Mouse (Mus musculus) heart, embryonic 11.5 days (tissue): ENCODE measurements at regions not wholly inside any gene's neighbourhood (a gene's known extent, or its start where the extent isn't known, plus 50 kb on each side); places are given as distances from the start of the nearest gene placed in this dataset.

Experiments used
- ATAC-seq: fragments of 200-750 bp; cut with Nextera tagmentation; replicated peaks from 2 replicates; pipeline ENCODE4 v1.8.0; 2017; ENCODE audit warnings: moderate library complexity; ENCODE audit not compliant: insufficient number of reproducible peaks, low FRiP score, low TSS enrichment
- H3K27ac ChIP-seq: fragments of 300-500 bp; sonication (generic); 2 replicates; pipeline ENCODE4 v1.5.1; 2014; ENCODE audit warnings: mild to moderate bottlenecking, low read depth, low read length
- H3K27me3 ChIP-seq: fragments of 300-500 bp; sonication (generic); 2 replicates; pipeline ENCODE4 v1.6.1; 2014; ENCODE audit warnings: mild to moderate bottlenecking, low read length, mixed read lengths; ENCODE audit not compliant: control insufficient read depth, insufficient read depth
- H3K36me3 ChIP-seq: fragments of 300-500 bp; sonication (generic); 2 replicates; pipeline ENCODE4 v1.6.1; 2014; ENCODE audit warnings: mild to moderate bottlenecking, low read length, moderate library complexity, mixed read lengths; ENCODE audit not compliant: control insufficient read depth, insufficient read depth
- H3K4me1 ChIP-seq: fragments of 300-500 bp; sonication (generic); 2 replicates; pipeline ENCODE4 v1.6.1; 2014; ENCODE audit warnings: low read length; ENCODE audit not compliant: control insufficient read depth, insufficient read depth
- H3K4me2 ChIP-seq: fragments of 300-500 bp; sonication (generic); 2 replicates; pipeline ENCODE4 v1.6.1; 2014; ENCODE audit warnings: mild to moderate bottlenecking, moderate library complexity
- H3K4me3 ChIP-seq: fragments of 300-500 bp; sonication (generic); 2 replicates; pipeline ENCODE4 v1.5.1; 2014; ENCODE audit warnings: low read depth, low read length
- H3K9ac ChIP-seq: fragments of 300-500 bp; sonication (generic); 2 replicates; pipeline ENCODE4 v1.6.1; 2014; ENCODE audit warnings: mild to moderate bottlenecking, low read depth, low read length, moderate library complexity
- H3K9me3 ChIP-seq: fragments of 300-500 bp; sonication (generic); replicated peaks from 2 replicates; pipeline ENCODE4 v1.6.1; 2016; ENCODE audit warnings: low read length; ENCODE audit not compliant: control insufficient read depth
- WGBS: fragments of 180-500 bp; shearing (Covaris S2); extraction: QIAGEN DNeasy Blood & Tissue Kit; methylation state at CpG from one replicate; pipeline ENCODE4 v1.1.7; 2014; ENCODE audit not compliant: insufficient replicate concordance; 5-methylcytosine and 5-hydroxymethylcytosine counted together

DNA sequence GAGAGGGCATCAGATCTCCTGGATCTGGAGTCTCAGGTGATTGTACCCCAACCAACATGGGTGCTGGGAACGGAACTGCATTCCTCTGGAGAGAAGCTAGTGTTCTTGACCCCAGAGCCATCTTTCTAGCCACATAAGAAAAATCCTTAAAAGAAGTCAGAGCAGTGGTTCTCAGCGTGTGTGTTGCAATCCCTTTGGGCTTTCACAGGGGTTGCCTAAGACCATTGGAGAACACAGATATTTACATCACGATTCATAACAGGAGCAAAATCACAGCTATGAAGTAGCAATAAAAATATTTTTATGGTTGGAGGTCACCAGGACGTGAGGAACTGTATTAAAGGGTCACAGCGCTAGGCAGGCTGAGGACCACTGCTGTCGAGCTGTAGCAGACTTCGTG, 60.7 kb upstream of the Vangl1 start:
- H3K4me3 ChIP-seq: no peak overlapping the region
- no peak overlapping the region for H3K27ac ChIP-seq
- H3K36me3 ChIP-seq: no peaks in the 10 kb centered on the region
- H3K27me3 ChIP-seq: no peaks in the 10 kb centered on the region
- peaks cover 4% of the 10 kb centered on the region; the same call in 1 of the 2 replicates for H3K4me1 ChIP-seq
- no peaks in the 10 kb centered on the region for H3K9me3 ChIP-seq
- no peak overlapping the region for H3K4me2 ChIP-seq
- no peak overlapping the region for H3K9ac ChIP-seq
- ATAC-seq: no peak
- WGBS: 76% methylated on average over 7 of the region's 7 CpGs

GRCm38 (mm10) chr3:102263326-102263725, 58.8 kb upstream of the Vangl1 start:
- H3K4me1 ChIP-seq: peaks cover 4% of the 10 kb centered on the region; the same call in 1 of the 2 replicates
- 71% methylated on average over 9 of the region's 9 CpGs for WGBS

DNA sequence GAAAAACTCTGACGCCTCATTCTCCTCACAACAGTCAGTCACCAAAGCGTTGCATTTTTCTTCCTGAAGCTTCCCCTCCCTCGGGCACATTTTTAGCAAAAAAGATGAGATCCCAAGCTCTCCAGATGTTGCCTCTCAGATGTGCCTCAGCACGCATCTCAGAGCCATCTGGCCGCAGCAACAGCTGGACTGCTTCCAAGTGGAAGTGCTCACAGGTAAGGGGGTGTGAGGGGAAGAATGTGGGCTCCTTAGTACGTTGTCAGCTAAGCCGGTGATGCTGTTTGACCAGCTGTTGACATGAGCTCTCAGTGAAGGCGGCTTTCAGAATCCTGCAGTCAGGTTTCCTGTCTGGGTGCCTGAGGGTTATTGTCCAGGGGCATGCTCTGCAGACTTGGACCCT, 58.2 kb upstream of the Vangl1 start:
- Histone ChIP-seq H3K9me3 (no peaks in the 10 kb centered on the region), H3K4me1 (peaks cover 4% of the 10 kb centered on the region; the same call in 1 of the 2 replicates), H3K27me3 (no peaks in the 10 kb centered on the region), H3K4me2 (no peak overlapping the region), H3K36me3 (no peaks in the 10 kb centered on the region), H3K4me3 (no peak overlapping the region), H3K9ac (no peak overlapping the region), H3K27ac (no peak overlapping the region)
- 39% methylated on average over 8 of the region's 8 CpGs for WGBS
- ATAC-seq: no peak

More at GRCm38 (mm10) chr3:102263326-102263725, 58.8 kb upstream of the Vangl1 start:
- Histone ChIP-seq H3K36me3 (no peaks in the 10 kb centered on the region), H3K4me2 (no peak overlapping the region), H3K9me3 (no peaks in the 10 kb centered on the region), H3K27me3 (no peaks in the 10 kb centered on the region), H3K27ac (no peak overlapping the region), H3K4me3 (no peak overlapping the region), H3K9ac (no peak overlapping the region)
- no peak for ATAC-seq

DNA sequence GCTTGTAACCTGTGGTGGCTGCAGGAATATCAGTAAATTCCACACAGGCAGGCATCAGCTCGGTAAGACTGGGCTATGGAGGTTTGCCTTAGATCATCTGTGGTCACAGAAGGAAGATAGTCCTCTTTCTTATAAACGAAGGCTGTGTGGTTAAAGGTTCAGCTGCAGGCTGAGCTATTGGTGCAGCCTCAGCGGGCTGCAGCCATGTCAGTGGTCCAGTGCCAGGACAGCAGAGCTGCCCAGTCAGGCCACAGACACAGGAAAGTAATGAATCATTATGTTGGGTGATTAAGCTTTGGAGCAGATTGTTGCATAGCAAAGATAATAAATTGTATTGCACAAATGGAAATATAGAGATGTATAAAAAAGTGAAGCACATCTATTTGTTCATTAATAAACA, 57.0 kb upstream of the Vangl1 start:
- no peaks in the 10 kb centered on the region for H3K36me3 ChIP-seq
- no peak for ATAC-seq
- H3K27me3 ChIP-seq: no peaks in the 10 kb centered on the region
- H3K27ac ChIP-seq: no peak overlapping the region
- no peak overlapping the region for H3K4me3 ChIP-seq
- H3K4me1 ChIP-seq: peaks cover 4% of the 10 kb centered on the region; the same call in 1 of the 2 replicates
- WGBS: 60% methylated on average over 3 of the region's 3 CpGs
- no peaks in the 10 kb centered on the region for H3K9me3 ChIP-seq
- no peak overlapping the region for H3K9ac ChIP-seq
- no peak overlapping the region for H3K4me2 ChIP-seq
